Mouse (Mus musculus) embryonic facial prominence, embryonic 11.5 days (tissue): ENCODE results near the gene Adcy6. TPM values are rescaled to one million over a fixed set of nuclear protein-coding genes. Genes with fewer than 3 reads are reported as not detected.

Experiments
- ATAC-seq: fragments of 200-750 bp; cut with Nextera tagmentation; replicated peaks from 2 replicates; pipeline ENCODE4 v1.8.0; 2017; ENCODE audit warnings: low read depth; ENCODE audit not compliant: insufficient number of reproducible peaks, low FRiP score, low TSS enrichment
- DNase-seq: peaks from one replicate; pipeline ENCODE4 v3.0.0-alpha.2; 2015; ENCODE audit warnings: low spot score
- H3K27ac ChIP-seq: fragments of 300-500 bp; sonication (generic); replicated peaks from 2 replicates; pipeline ENCODE4 v1.5.1; 2014; ENCODE audit warnings: mild to moderate bottlenecking, low read depth, low read length, control low read depth
- H3K27me3 ChIP-seq: fragments of 300-500 bp; sonication (generic); 2 replicates; pipeline ENCODE4 v1.6.1; 2014; ENCODE audit warnings: mild to moderate bottlenecking, low read length, moderate library complexity, mixed read lengths; ENCODE audit not compliant: control insufficient read depth, insufficient read depth
- H3K36me3 ChIP-seq: fragments of 300-500 bp; sonication (generic); replicated peaks from 2 replicates; pipeline ENCODE4 v1.6.1; 2014; ENCODE audit warnings: low read depth, mild to moderate bottlenecking, low read length, moderate library complexity, mixed read lengths; ENCODE audit not compliant: control insufficient read depth, insufficient read depth
- H3K4me1 ChIP-seq: fragments of 300-500 bp; sonication (generic); 2 replicates; pipeline ENCODE4 v1.6.1; 2014; ENCODE audit warnings: low read length, mixed read lengths; ENCODE audit not compliant: control insufficient read depth, insufficient read depth
- H3K4me2 ChIP-seq: fragments of 300-500 bp; sonication (generic); 2 replicates; pipeline ENCODE4 v1.6.1; 2014; ENCODE audit warnings: low read depth, mild to moderate bottlenecking, control low read depth, low read length, moderate library complexity
- H3K4me3 ChIP-seq: fragments of 300-500 bp; sonication (generic); 2 replicates; pipeline ENCODE4 v1.5.1; 2014; ENCODE audit warnings: low read depth, low read length, control low read depth
- H3K9ac ChIP-seq: fragments of 300-500 bp; sonication (generic); replicated peaks from 2 replicates; pipeline ENCODE4 v1.6.1; 2014; ENCODE audit warnings: mild to moderate bottlenecking, control low read depth, low read length
- H3K9me3 ChIP-seq: fragments of 300-500 bp; sonication (generic); replicated peaks from 2 replicates; pipeline ENCODE4 v1.6.1; 2016; ENCODE audit warnings: mild to moderate bottlenecking, low read length, inconsistent platforms, mixed read lengths; ENCODE audit not compliant: control insufficient read depth
- WGBS: fragments of 180-500 bp; shearing (Covaris S2); extraction: QIAGEN DNeasy Blood & Tissue Kit; methylation state at CpG from one replicate; pipeline ENCODE4 v1.1.7; 2014; 5-methylcytosine and 5-hydroxymethylcytosine counted together
- polyA plus RNA-seq: library from polyadenylated mRNA; unstranded; fragments of >200 nt; fragmentation: Nextera tagmentation; extraction: Ambion mirVana; gene quantifications from 2 replicates; pipeline ENCODE4 v1.2.1, GENCODE M21; 2014

Gene Adcy6
- polyA plus RNA-seq, 1 experiment from 2014 or later, result 8.4 TPM

DNA sequence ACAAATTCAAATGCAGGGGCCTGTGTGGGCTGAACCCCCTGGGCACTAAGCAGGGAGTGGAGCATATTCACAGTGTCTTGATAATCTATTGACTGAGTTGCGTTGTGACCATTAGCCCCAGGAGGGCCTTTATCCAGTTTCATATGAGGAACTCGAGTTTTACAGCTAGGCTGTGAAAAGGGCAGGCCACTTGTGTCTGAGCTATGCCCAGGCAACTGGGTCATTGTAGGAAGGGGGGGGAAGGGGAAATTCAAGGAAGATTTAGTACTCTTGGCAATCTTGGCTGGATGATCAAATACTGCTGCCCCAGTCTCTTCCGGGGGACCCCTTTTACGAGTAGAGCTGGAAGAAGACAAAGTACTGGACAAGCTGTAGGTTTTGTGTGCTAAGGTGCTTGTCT, 66.5 kb downstream of the Adcy6 start:
- Histone ChIP-seq H3K27ac (no peak overlapping the region), H3K4me3 (no peak overlapping the region), H3K36me3 (peaks cover 24% of the 10 kb centered on the region), H3K4me1 (no peaks in the 10 kb centered on the region), H3K27me3 (no peaks in the 10 kb centered on the region), H3K9me3 (no peaks in the 10 kb centered on the region), H3K9ac (no peak overlapping the region), H3K4me2 (no peak overlapping the region)
- 94% methylated on average over 4 of the region's 4 CpGs for WGBS
- ATAC-seq (no peak), DNase-seq (no peak)

GRCm38 (mm10) chr15:98541064-98541463, 68.8 kb downstream of the Adcy6 start:
- H3K4me1 ChIP-seq, result no peaks in the 10 kb centered on the region
- H3K27ac ChIP-seq, result no peak overlapping the region
- H3K4me3 ChIP-seq, result no peak overlapping the region
- H3K4me2 ChIP-seq, result no peak overlapping the region
- H3K36me3 ChIP-seq, result peaks cover 24% of the 10 kb centered on the region
- H3K9me3 ChIP-seq, result no peaks in the 10 kb centered on the region
- DNase-seq (no peak), ATAC-seq (no peak)
- 92% methylated on average over 6 of the region's 6 CpGs for WGBS
- H3K9ac ChIP-seq, result no peak overlapping the region
- H3K27me3 ChIP-seq, result no peaks in the 10 kb centered on the region

Other genes with a start within 250 kb of the Adcy6 start
- gene Olfr283, start 229.1 kb downstream of the Adcy6 start, polyA plus RNA-seq, result not detected in 2 replicates
- not detected in 2 replicates for gene Olfr282, start 178.9 kb downstream of the Adcy6 start, polyA plus RNA-seq
- gene Olfr281, start 157.5 kb downstream of the Adcy6 start, polyA plus RNA-seq, result not detected in 2 replicates
- gene OR5BS1P, start 140.2 kb downstream of the Adcy6 start, polyA plus RNA-seq, result not detected in 2 replicates
- 0.38 and 0.39 TPM in 2 replicates for gene Lalba, start 127.4 kb downstream of the Adcy6 start, polyA plus RNA-seq
- not detected in 2 replicates for gene Olfr279, start 117.7 kb downstream of the Adcy6 start, polyA plus RNA-seq
- gene Kansl2, start 75.8 kb downstream of the Adcy6 start, polyA plus RNA-seq, result 145 and 153 TPM in 2 replicates
- gene Ccnt1, start 39.2 kb downstream of the Adcy6 start, polyA plus RNA-seq, result 61.4 and 61.8 TPM in 2 replicates
- gene 4930415O20Rik, start 39.1 kb downstream of the Adcy6 start, polyA plus RNA-seq, result not detected in 2 replicates
- gene Cacnb3, start 20.8 kb upstream of the Adcy6 start, polyA plus RNA-seq, result 32.3 and 33.4 TPM in 2 replicates
- gene Ddx23, start 52.8 kb upstream of the Adcy6 start, polyA plus RNA-seq, result 20.8 and 22.0 TPM in 2 replicates
- gene Rnd1, start 67.4 kb upstream of the Adcy6 start, polyA plus RNA-seq, result 0.63 and 0.92 TPM in 2 replicates
- 1.3 TPM in 2 replicates for gene Ccdc65, start 98.1 kb upstream of the Adcy6 start, polyA plus RNA-seq
- gene Fkbp11, start 118.1 kb upstream of the Adcy6 start, polyA plus RNA-seq, result 18.9 and 21.0 TPM in 2 replicates
- gene Arf3, start 153.1 kb upstream of the Adcy6 start, polyA plus RNA-seq, result 24.5 and 28.7 TPM in 2 replicates
- 1.6 and 2.3 TPM in 2 replicates for gene Wnt10b, start 168.1 kb upstream of the Adcy6 start, polyA plus RNA-seq
- gene Wnt1, start 179.8 kb upstream of the Adcy6 start, polyA plus RNA-seq, result 0.28 and 0.33 TPM in 2 replicates
- 0.26 and 0.27 TPM in 2 replicates for gene Ddn, start 199.4 kb upstream of the Adcy6 start, polyA plus RNA-seq
- 69.8 and 73.1 TPM in 2 replicates for gene Prkag1, start 221.4 kb upstream of the Adcy6 start, polyA plus RNA-seq